Mouse (Mus musculus) hindbrain, embryonic 12.5 days (tissue): ENCODE measurements around the gene Gm9767. TPM values are rescaled to one million over a fixed set of nuclear protein-coding genes. Genes with fewer than 3 reads are reported as not detected.
A peak's percentile ranks its signal among the peaks of the same experiment; 100 is the strongest.

Experiments
- ATAC-seq: fragments of 200-750 bp; cut with Nextera tagmentation; 2 replicates; pipeline ENCODE4 v1.8.0; 2017; ENCODE audit warnings: moderate TSS enrichment; ENCODE audit not compliant: low FRiP score
- H3K27ac ChIP-seq: fragments of 300-500 bp; sonication (generic); 2 replicates; pipeline ENCODE4 v1.5.1; 2016; ENCODE audit warnings: mild to moderate bottlenecking
- H3K27me3 ChIP-seq: fragments of 300-500 bp; sonication (generic); 2 replicates; pipeline ENCODE4 v1.6.1; 2016; ENCODE audit warnings: mild to moderate bottlenecking
- H3K36me3 ChIP-seq: fragments of 300-500 bp; sonication (generic); 2 replicates; pipeline ENCODE4 v1.6.1; 2016; ENCODE audit warnings: mild to moderate bottlenecking
- H3K4me1 ChIP-seq: fragments of 300-500 bp; sonication (generic); 2 replicates; pipeline ENCODE4 v1.6.1; 2016
- H3K4me2 ChIP-seq: fragments of 300-500 bp; sonication (generic); replicated peaks from 2 replicates; pipeline ENCODE4 v1.6.1; 2016; ENCODE audit warnings: mild to moderate bottlenecking
- H3K4me3 ChIP-seq: fragments of 300-500 bp; sonication (generic); 2 replicates; pipeline ENCODE4 v1.5.1; 2016; ENCODE audit warnings: mild to moderate bottlenecking
- H3K9ac ChIP-seq: fragments of 300-500 bp; sonication (generic); 2 replicates; pipeline ENCODE4 v1.6.1; 2016; ENCODE audit warnings: mild to moderate bottlenecking, moderate library complexity
- H3K9me3 ChIP-seq: fragments of 300-500 bp; sonication (generic); replicated peaks from 2 replicates; pipeline ENCODE4 v1.6.1; 2016; ENCODE audit warnings: mild to moderate bottlenecking
- WGBS: fragments of 180-500 bp; shearing (Covaris S2); methylation state at CpG from one replicate; pipeline ENCODE4 v1.1.7; 2016; 5-methylcytosine and 5-hydroxymethylcytosine counted together
- polyA plus RNA-seq: library from polyadenylated mRNA; unstranded; fragments of >200 nt; fragmentation: Nextera tagmentation; extraction: Ambion mirVana; gene quantifications from 2 replicates; pipeline ENCODE4 v1.2.1, GENCODE M21; 2016

Gm9767 gene
- 0.53 and 1.2 TPM in 2 replicates for polyA plus RNA-seq

GRCm38 (mm10) chr10:26077671-26078481 lies at the start of gene Gm9767:
Gm9767 (plus strand) TSS chr10:26078255.
- peak within 1 kb of the TSS; percentile 57 for H3K27ac ChIP-seq
- no peaks in the 10 kb centered on the region for H3K27me3 ChIP-seq
- H3K36me3 ChIP-seq, result no peaks in the 10 kb centered on the region

DNA sequence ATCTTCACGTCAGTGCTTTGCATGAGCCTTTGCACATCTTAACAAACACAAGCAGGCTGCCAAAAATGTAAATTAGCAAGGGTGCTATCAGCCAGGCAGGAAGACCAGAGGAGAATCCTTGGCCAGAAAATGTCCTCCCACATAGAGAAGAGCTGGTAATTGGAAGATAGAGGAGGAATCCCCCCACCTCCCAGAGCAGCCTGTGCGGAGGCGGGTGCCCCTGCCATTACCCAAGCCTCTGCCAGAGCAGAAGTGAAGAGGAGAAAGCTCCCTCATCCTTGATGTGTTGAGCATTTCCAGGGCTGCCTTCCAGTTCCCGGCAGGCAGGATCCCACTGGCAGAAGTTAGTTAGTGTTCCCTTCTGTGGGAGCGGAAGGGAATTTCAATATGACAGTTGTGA lies 43.1 kb upstream of the Gm9767 start:
- no peaks in the 10 kb centered on the region for H3K36me3 ChIP-seq
- ATAC-seq, result no peak

More at GRCm38 (mm10) chr10:26077671-26078481, at the start of gene Gm9767:
- 1% methylated on average over 52 of the region's 52 CpGs for WGBS
- peak within 1 kb of the TSS; percentile 76 for H3K4me3 ChIP-seq
- peak within 1 kb of the TSS; percentile 89 for H3K4me2 ChIP-seq
- H3K4me1 ChIP-seq, result no peaks in the 10 kb centered on the region
- H3K9me3 ChIP-seq, result no peaks in the 10 kb centered on the region
- peak within 1 kb of the TSS; percentile 83 for H3K9ac ChIP-seq
- peak; percentile 78 for ATAC-seq

GRCm38 (mm10) chr10:26051177-26051576 lies 26.9 kb upstream of the Gm9767 start:
- Histone ChIP-seq H3K27me3 (no peaks in the 10 kb centered on the region), H3K27ac (no peak overlapping the region), H3K36me3 (no peaks in the 10 kb centered on the region), H3K9ac (no peak overlapping the region), H3K9me3 (no peaks in the 10 kb centered on the region), H3K4me2 (no peak overlapping the region), H3K4me1 (no peaks in the 10 kb centered on the region), H3K4me3 (no peak overlapping the region)
- WGBS, result 91% methylated on average over 2 of the region's 2 CpGs
- no peak for ATAC-seq

More for the DNA sequence above, 43.1 kb upstream of the Gm9767 start:
- Histone ChIP-seq H3K27ac (no peak overlapping the region), H3K27me3 (no peaks in the 10 kb centered on the region), H3K9ac (no peak overlapping the region), H3K9me3 (no peaks in the 10 kb centered on the region), H3K4me2 (no peak overlapping the region), H3K4me1 (no peaks in the 10 kb centered on the region), H3K4me3 (no peak overlapping the region)
- WGBS, result 85% methylated on average over 5 of the region's 5 CpGs

- Histone ChIP-seq H3K9me3 (no peaks in the 10 kb centered on the region), H3K4me1 (no peaks in the 10 kb centered on the region), H3K36me3 (no peaks in the 10 kb centered on the region), H3K4me2 (no peak overlapping the region), H3K27me3 (no peaks in the 10 kb centered on the region), H3K27ac (no peak overlapping the region), H3K4me3 (no peak overlapping the region), H3K9ac (no peak overlapping the region)
- ATAC-seq, result no peak
- 91% methylated on average over 3 of the region's 3 CpGs for WGBS
These were observed 18.3 kb upstream of the Gm9767 start for GRCm38 (mm10) chr10:26059662-26060307.

DNA sequence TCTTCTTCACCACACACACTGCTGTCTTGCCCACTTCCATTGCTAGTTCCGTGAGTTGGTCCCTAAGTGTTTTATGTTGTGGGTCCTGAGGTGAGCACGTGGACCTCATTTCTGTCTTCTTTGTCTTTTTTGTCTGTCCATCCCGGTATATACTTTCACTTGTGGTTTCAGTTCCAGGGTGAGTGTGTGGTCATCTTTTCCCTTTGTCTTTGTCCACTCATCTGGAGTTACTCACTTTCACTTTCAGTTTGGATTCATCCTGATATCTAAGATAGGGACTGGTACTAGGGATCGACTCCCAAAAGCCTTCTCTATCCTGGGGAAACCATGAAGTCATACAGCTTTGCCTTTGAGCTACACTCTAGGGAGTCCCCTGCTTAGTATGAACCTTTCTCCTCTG lies 15.0 kb upstream of the Gm9767 start:
- Histone ChIP-seq H3K9ac (no peak overlapping the region), H3K27me3 (no peaks in the 10 kb centered on the region), H3K4me2 (no peak overlapping the region), H3K27ac (no peak overlapping the region), H3K4me1 (no peaks in the 10 kb centered on the region), H3K9me3 (no peaks in the 10 kb centered on the region), H3K4me3 (no peak overlapping the region), H3K36me3 (peaks cover 2% of the 10 kb centered on the region; the same call in 1 of the 2 replicates)
- WGBS, result 93% methylated on average over 4 of the region's 4 CpGs
- no peak for ATAC-seq

- Histone ChIP-seq H3K4me3 (no peak overlapping the region), H3K9me3 (no peaks in the 10 kb centered on the region), H3K36me3 (peaks cover 7% of the 10 kb centered on the region; the same call in 1 of the 2 replicates), H3K27me3 (no peaks in the 10 kb centered on the region), H3K27ac (no peak overlapping the region), H3K9ac (no peak overlapping the region), H3K4me2 (no peak overlapping the region), H3K4me1 (no peaks in the 10 kb centered on the region)
- WGBS, result 83% methylated on average over 5 of the region's 5 CpGs
- ATAC-seq, result no peak
These were observed 6.1 kb upstream of the Gm9767 start for GRCm38 (mm10) chr10:26071986-26072385.

DNA sequence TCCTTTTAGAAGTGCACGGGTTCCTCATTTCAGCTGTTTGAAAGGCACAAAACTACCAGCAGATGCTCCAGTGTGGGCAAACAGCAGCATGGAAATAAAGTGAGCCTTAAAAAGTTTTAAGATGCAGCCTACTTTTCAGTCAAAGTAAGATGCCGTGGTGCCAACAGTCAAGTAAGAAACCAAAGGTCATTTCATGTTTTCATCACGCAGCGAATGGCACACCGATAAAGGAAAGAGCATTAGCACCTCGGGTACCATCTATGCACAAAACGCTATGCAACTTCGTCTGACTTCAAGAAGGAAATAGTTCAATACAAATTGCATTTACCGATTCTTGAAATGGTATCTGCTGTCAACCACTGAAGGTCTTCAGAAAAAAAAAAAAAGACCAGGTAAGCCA lies 1.1 kb upstream of the Gm9767 start:
- no peaks in the 10 kb centered on the region for H3K9me3 ChIP-seq
- H3K27ac ChIP-seq, result no peak overlapping the region
- H3K4me3 ChIP-seq, result peak overlapping the region; percentile 76
- no peak overlapping the region for H3K9ac ChIP-seq
- peak overlapping the region; percentile 89 for H3K4me2 ChIP-seq
- no peak for ATAC-seq
- 85% methylated on average over 9 of the region's 9 CpGs for WGBS
- no peaks in the 10 kb centered on the region for H3K27me3 ChIP-seq
- no peaks in the 10 kb centered on the region for H3K4me1 ChIP-seq
- no peaks in the 10 kb centered on the region for H3K36me3 ChIP-seq

DNA sequence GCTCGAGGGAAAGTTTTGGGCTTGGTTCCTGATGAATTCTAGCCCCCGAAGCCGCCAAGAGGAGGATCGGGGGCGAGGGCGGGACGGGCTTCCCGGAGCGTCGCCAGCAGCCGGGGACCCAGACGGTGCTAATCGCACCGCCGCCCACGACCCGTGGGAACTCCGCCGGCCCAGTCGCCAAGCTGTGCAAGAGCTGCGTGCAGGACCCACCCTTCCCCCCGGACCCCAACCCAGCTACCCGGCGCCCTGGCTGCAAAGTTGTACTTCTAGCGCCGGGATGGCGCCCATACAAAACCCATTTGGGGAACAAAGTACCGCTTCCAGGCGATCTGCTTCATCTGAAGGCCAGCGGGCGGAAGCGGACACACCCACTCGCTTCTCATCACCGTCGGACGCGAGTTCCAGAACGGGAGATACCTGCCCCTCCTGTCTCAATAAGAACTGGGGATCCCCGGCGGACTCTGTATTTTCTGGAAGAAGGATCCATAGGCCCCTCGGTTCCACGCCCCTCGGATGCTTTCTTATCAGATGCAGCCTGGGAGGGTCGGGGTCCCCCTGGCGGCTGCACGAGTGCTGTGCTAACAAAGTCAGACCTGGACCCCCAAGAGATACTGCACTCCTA lies 577 bp downstream of the Gm9767 start, which contains the start of gene Tmem200a:
Gene Tmem200a (minus strand): TSS at position 532 of the 622 bp plus-strand sequence.
- Histone ChIP-seq H3K9ac (peak within 1 kb of the TSS; percentile 83), H3K4me3 (peak within 1 kb of the TSS; percentile 76), H3K36me3 (no peaks in the 10 kb centered on the region), H3K27me3 (no peaks in the 10 kb centered on the region), H3K27ac (peak within 1 kb of the TSS; percentile 57), H3K9me3 (no peaks in the 10 kb centered on the region), H3K4me2 (peak within 1 kb of the TSS; percentile 89), H3K4me1 (no peaks in the 10 kb centered on the region)
- peak; percentile 93 for ATAC-seq
- under 1% methylated on average over 45 of the region's 46 CpGs for WGBS

DNA sequence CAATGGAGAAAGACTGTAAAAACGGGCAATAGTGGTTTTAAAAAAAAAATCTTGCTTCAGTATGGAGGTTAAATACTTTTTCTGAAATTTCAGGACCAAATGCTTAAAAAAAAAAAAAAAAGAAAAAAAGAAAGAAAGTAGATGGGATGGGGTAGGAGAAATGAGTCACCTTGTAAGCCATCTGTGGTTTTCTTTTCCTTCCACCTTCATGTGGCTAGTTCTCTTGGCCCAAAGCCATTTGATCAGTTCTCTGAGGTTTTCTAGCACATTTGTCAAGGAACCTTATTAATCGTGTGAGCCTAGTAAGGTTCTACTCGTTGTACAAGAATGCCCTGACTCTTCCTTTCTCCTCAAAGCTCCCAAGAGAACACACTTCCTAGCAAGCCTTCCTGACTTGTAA lies 1.6 kb downstream of the Gm9767 start:
- no peak overlapping the region for H3K4me3 ChIP-seq
- WGBS, result 86% methylated on average over 3 of the region's 3 CpGs
- H3K4me1 ChIP-seq, result no peaks in the 10 kb centered on the region
- H3K27ac ChIP-seq, result no peak overlapping the region
- H3K9ac ChIP-seq, result no peak overlapping the region
- H3K4me2 ChIP-seq, result no peak overlapping the region
- H3K27me3 ChIP-seq, result no peaks in the 10 kb centered on the region
- ATAC-seq, result no peak
- no peaks in the 10 kb centered on the region for H3K9me3 ChIP-seq
- H3K36me3 ChIP-seq, result no peaks in the 10 kb centered on the region

- Histone ChIP-seq H3K27me3 (no peaks in the 10 kb centered on the region), H3K9me3 (no peaks in the 10 kb centered on the region), H3K4me3 (no peak overlapping the region), H3K36me3 (no peaks in the 10 kb centered on the region), H3K4me2 (no peak overlapping the region), H3K27ac (no peak overlapping the region), H3K4me1 (no peaks in the 10 kb centered on the region), H3K9ac (no peak overlapping the region)
- no peak for ATAC-seq
- 72% methylated on average over 4 of the region's 4 CpGs for WGBS
These were observed 4.0 kb downstream of the Gm9767 start for GRCm38 (mm10) chr10:26082081-26082480.

GRCm38 (mm10) chr10:26103330-26103982 lies 25.4 kb downstream of the Gm9767 start:
- Histone ChIP-seq H3K4me2 (no peak overlapping the region), H3K27ac (no peak overlapping the region), H3K9me3 (no peaks in the 10 kb centered on the region), H3K9ac (no peak overlapping the region), H3K4me3 (no peak overlapping the region), H3K27me3 (no peaks in the 10 kb centered on the region), H3K36me3 (no peaks in the 10 kb centered on the region), H3K4me1 (no peaks in the 10 kb centered on the region)
- no peak for ATAC-seq
- 86% methylated on average over 3 of the region's 3 CpGs for WGBS

- Histone ChIP-seq H3K36me3 (no peaks in the 10 kb centered on the region), H3K9ac (no peak overlapping the region), H3K27me3 (no peaks in the 10 kb centered on the region), H3K27ac (no peak overlapping the region), H3K4me3 (no peak overlapping the region), H3K4me1 (no peaks in the 10 kb centered on the region), H3K4me2 (no peak overlapping the region), H3K9me3 (no peaks in the 10 kb centered on the region)
- 78% methylated on average over 4 of the region's 4 CpGs for WGBS
- no peak for ATAC-seq
These were observed 36.4 kb downstream of the Gm9767 start for GRCm38 (mm10) chr10:26114409-26114808.
